Mouse (Mus musculus): ENCODE results near the gene Grk4.
"Not testable (repeated sequence)": the region's sequence is repeated elsewhere in the genome, so short reads cannot be mapped to it uniquely, and the experiment has no call there.

Gene Grk4

GRCm38 (mm10) chr5:34714371-34714770 is 54.2 kb downstream of the Grk4 start:
- not testable (repeated sequence) for DNase-seq

GRCm38 (mm10) chr5:34714816-34715215 is 54.6 kb downstream of the Grk4 start:
- no peak for DNase-seq

GRCm38 (mm10) chr5:34729141-34729540 is 69.0 kb downstream of the Grk4 start:
- no peak for DNase-seq

GRCm38 (mm10) chr5:34730255-34730654 is 70.1 kb downstream of the Grk4 start:
- no peak for DNase-seq

- no peak for DNase-seq
Measured at GRCm38 (mm10) chr5:34751477-34751876, 91.3 kb downstream of the Grk4 start.

GRCm38 (mm10) chr5:34758762-34759161 is 98.6 kb downstream of the Grk4 start:
- DNase-seq = no peak

GRCm38 (mm10) chr5:34760850-34761508 is 100.8 kb downstream of the Grk4 start:
- DNase-seq = no peak

GRCm38 (mm10) chr5:34761509-34761908 is 101.3 kb downstream of the Grk4 start, which contains the start of gene Htt:
TSS of gene Htt (plus strand) at chr5:34761740.
- DNase-seq = peak; percentile 96

- DNase-seq = peak; percentile 40
Measured at GRCm38 (mm10) chr5:34761934-34762611, 101.9 kb downstream of the Grk4 start.

- DNase-seq = no peak
Measured at GRCm38 (mm10) chr5:34771818-34772217, 111.6 kb downstream of the Grk4 start.

GRCm38 (mm10) chr5:34772696-34773245 is 112.6 kb downstream of the Grk4 start:
- DNase-seq = no peak

GRCm38 (mm10) chr5:34773392-34773791 is 113.2 kb downstream of the Grk4 start:
- no peak for DNase-seq

- DNase-seq = no peak
Measured at GRCm38 (mm10) chr5:34785027-34785426, 124.8 kb downstream of the Grk4 start.

- no peak for DNase-seq
Measured at GRCm38 (mm10) chr5:34791141-34791540, 131.0 kb downstream of the Grk4 start.

GRCm38 (mm10) chr5:34800292-34800953 is 140.2 kb downstream of the Grk4 start:
- DNase-seq = no peak
